In genomic region chr12:8853858-8854257, GRCm38 (mm10) we compare ENCODE assay signal across 19 mouse cellular contexts.
"Had no signal": no experiment of that assay in that cellular context is flagged by ENCODE, and none has a peak within 500 bp of the region (broad histone marks: within the 10 kb centered on the region; RNA-seq: fewer than 3 reads in every experiment).

No protein-coding gene starts in this region.

- DNase-seq: kidney, adult 18-20 months; kidney, adult 9 months; kidney, postnatal 14 days; kidney, postnatal 4 days; liver; lung, adult 18-20 months; lung, postnatal 10 days; midbrain, embryonic 14.5 days; right cerebral cortex, adult 18-20 months; right cerebral cortex, postnatal 14 days; spleen, adult 18-20 months; thymus, adult 18-20 months; thymus, postnatal 36 days had no signal

- H3K4me3 ChIP-seq: limb, embryonic 13.5 days; liver, embryonic 12.5 days; liver, embryonic 15.5 days; lung, embryonic 15.5 days; neural tube, embryonic 12.5 days; neural tube, embryonic 15.5 days had no signal

- H3K9me3 ChIP-seq: limb, embryonic 13.5 days; liver, embryonic 12.5 days; liver, embryonic 15.5 days; lung, embryonic 15.5 days; neural tube, embryonic 12.5 days; neural tube, embryonic 15.5 days had no signal

- ATAC-seq: liver, embryonic 12.5 days had no signal

- H3K36me3 ChIP-seq: limb, embryonic 13.5 days; liver, embryonic 12.5 days; liver, embryonic 15.5 days; lung, embryonic 15.5 days; neural tube, embryonic 12.5 days; neural tube, embryonic 15.5 days had no signal

- H3K27ac ChIP-seq: limb, embryonic 13.5 days; liver, embryonic 12.5 days; liver, embryonic 15.5 days; lung, embryonic 15.5 days; neural tube, embryonic 12.5 days; neural tube, embryonic 15.5 days had no signal

- H3K4me1 ChIP-seq: liver, embryonic 15.5 days; neural tube, embryonic 15.5 days had no signal

- H3K27me3 ChIP-seq: limb, embryonic 13.5 days; lung, embryonic 15.5 days; neural tube, embryonic 12.5 days; neural tube, embryonic 15.5 days had no signal
